Mouse (Mus musculus): ENCODE data around the gene Gnaq.

DNA sequence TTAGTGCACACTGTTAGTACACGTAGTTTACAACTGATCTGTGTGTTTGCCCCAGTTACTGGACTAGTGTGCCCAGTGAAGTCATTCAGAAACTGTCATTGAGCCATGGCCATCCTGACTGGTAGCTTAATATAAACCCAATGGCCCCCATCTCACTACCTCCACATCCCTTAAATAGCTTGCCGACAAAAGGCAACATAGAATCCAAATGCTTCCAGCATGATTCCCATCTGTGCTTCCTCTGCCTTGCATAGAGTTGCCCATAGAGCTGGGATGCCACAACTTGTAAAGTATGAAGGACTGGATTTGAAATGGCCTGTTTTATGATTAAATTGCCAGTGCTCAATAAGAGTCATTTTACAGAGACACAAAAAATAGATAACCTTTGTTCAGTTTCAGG lies 212.9 kb downstream of the Gnaq start:
- no peak for TF ChIP-seq CTCF (IDR thresholded peaks at IDR 0.05; ENCODE audit: low read depth, low read length)
- TF ChIP-seq POLR2A (IDR thresholded peaks at IDR 0.05; ENCODE audit: borderline replicate concordance, low read depth, low read length), result no peak

Data from bone marrow macrophage, adult 2 months (primary cell).